Mouse (Mus musculus) lung, postnatal 0 days (tissue): ENCODE data around the gene Dctn5. TPM values are rescaled to one million over a fixed set of nuclear protein-coding genes. Genes with fewer than 3 reads are reported as not detected.

Experiments used
- ATAC-seq: fragments of 200-750 bp; cut with Nextera tagmentation; 2 replicates; pipeline ENCODE4 v1.8.0; 2017; ENCODE audit warnings: moderate library complexity
- DNase-seq: peaks from one replicate; pipeline ENCODE4 v3.0.0-alpha.2; 2016; ENCODE audit warnings: low spot score
- H3K27ac ChIP-seq: fragments of 300-500 bp; sonication (generic); 2 replicates; pipeline ENCODE4 v1.5.1; 2014; ENCODE audit warnings: antibody characterized with exemption, mild to moderate bottlenecking, low read length, mixed read lengths
- H3K27me3 ChIP-seq: fragments of 300-500 bp; sonication (generic); replicated peaks from 2 replicates; pipeline ENCODE4 v1.6.1; 2014; ENCODE audit warnings: low read length, mixed read lengths; ENCODE audit not compliant: insufficient read depth
- H3K36me3 ChIP-seq: fragments of 300-500 bp; sonication (generic); 2 replicates; pipeline ENCODE4 v1.6.1; 2014; ENCODE audit warnings: low read length, mixed read lengths; ENCODE audit not compliant: insufficient read depth
- H3K4me1 ChIP-seq: fragments of 300-500 bp; sonication (generic); 2 replicates; pipeline ENCODE4 v1.6.1; 2014; ENCODE audit warnings: antibody characterized with exemption, low read depth, low read length, mixed read lengths; ENCODE audit not compliant: insufficient read depth
- H3K4me2 ChIP-seq: fragments of 300-500 bp; sonication (generic); replicated peaks from 2 replicates; pipeline ENCODE4 v1.6.1; 2014; ENCODE audit warnings: low read depth, mild to moderate bottlenecking, low read length, moderate library complexity, mixed read lengths
- H3K4me3 ChIP-seq: fragments of 300-500 bp; sonication (generic); 2 replicates; pipeline ENCODE4 v1.5.1; 2014; ENCODE audit warnings: low read depth, low read length
- H3K9ac ChIP-seq: fragments of 300-500 bp; sonication (generic); replicated peaks from 2 replicates; pipeline ENCODE4 v1.6.1; 2014; ENCODE audit warnings: low read depth, mild to moderate bottlenecking
- H3K9me3 ChIP-seq: fragments of 300-500 bp; sonication (generic); 2 replicates; pipeline ENCODE4 v1.6.1; 2016; ENCODE audit warnings: low read length, mixed read lengths
- CTCF ChIP-seq: IDR thresholded peaks from 2 replicates; pipeline ENCODE4 v1.5.1; 2016; ENCODE audit warnings: antibody characterized with exemption, mild to moderate bottlenecking
- EP300 ChIP-seq: IDR thresholded peaks from 2 replicates; pipeline ENCODE4 v1.6.1; 2016; ENCODE audit warnings: antibody characterized with exemption, mild to moderate bottlenecking, control low read depth
- WGBS: fragments of 180-500 bp; shearing (Covaris S2); extraction: QIAGEN DNeasy Blood & Tissue Kit; methylation state at CpG from one replicate; pipeline ENCODE4 v1.1.7; 2014; 5-methylcytosine and 5-hydroxymethylcytosine counted together
- polyA plus RNA-seq: library from polyadenylated mRNA; unstranded; fragments of >200 nt; fragmentation: Nextera tagmentation; extraction: Ambion mirVana; gene quantifications from 2 replicates; pipeline ENCODE4 v1.2.1, GENCODE M21; 2015

Dctn5 gene
- polyA plus RNA-seq, 1 experiment from 2014 or later: 72.9 TPM

DNA sequence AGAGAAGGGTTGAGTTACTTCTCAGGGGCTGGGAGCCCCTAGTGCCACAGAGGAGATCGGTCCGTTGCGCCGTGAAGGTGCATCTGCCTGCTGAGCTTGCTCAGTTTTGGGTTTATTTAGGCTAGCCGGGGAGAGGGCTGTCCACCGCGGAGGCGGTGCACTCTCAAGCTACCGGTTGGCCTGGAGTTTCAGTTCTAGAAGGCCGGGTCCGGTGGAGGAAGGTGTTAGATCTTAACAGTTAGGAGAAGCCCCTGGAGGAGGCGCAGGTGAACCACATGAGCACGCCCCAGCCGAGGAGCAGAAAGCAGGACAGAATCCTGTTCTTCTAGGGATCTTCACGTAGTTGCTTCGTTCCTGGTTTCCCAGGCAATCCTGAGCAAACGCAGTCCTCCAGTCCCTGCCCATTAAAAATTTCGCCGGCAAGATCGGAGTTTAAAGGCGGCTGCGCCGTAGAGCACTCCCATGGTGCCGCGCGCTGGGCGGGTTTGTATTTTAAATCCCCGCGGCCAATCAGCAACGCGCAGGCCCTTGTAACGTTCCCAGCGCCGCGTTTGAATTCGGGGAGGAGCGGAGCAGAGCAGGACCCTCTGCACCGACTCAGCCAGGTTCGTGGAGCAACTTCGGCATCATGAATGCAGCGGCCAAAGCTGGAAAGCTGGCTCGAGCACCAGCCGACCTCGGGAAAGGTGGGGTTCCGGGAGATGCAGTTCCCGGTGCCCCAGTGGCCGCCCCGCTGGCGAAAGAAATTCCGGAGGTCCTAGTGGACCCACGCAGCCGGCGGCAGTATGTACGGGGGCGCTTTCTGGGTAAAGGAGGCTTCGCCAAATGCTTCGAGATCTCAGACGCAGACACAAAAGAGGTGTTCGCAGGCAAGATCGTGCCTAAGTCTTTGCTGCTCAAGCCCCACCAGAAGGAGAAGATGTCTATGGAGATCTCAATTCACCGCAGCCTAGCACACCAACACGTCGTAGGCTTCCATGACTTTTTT lies 26.4 kb downstream of the Dctn5 start, which contains the start of gene Plk1:
Gene Plk1 (plus strand): TSS at position 525 of the 988 bp plus-strand sequence.
- no peak for TF ChIP-seq EP300
- TF ChIP-seq CTCF: no peak; the same call in 1 of the 2 replicates
- peak; percentile 90 for DNase-seq
- ATAC-seq: peak; percentile 96
- Histone ChIP-seq H3K4me1 (peaks cover 7% of the 10 kb centered on the region; the same call in 1 of the 2 replicates), H3K4me2 (peak within 1 kb of the TSS; percentile 67), H3K4me3 (peak within 1 kb of the TSS; percentile 70), H3K27ac (peak within 1 kb of the TSS; percentile 45; the same call in 1 of the 2 replicates), H3K36me3 (no peaks in the 10 kb centered on the region), H3K27me3 (no peaks in the 10 kb centered on the region), H3K9ac (peak within 1 kb of the TSS; percentile 46), H3K9me3 (no peaks in the 10 kb centered on the region)
- under 1% methylated on average over 63 of the region's 63 CpGs for WGBS

DNA sequence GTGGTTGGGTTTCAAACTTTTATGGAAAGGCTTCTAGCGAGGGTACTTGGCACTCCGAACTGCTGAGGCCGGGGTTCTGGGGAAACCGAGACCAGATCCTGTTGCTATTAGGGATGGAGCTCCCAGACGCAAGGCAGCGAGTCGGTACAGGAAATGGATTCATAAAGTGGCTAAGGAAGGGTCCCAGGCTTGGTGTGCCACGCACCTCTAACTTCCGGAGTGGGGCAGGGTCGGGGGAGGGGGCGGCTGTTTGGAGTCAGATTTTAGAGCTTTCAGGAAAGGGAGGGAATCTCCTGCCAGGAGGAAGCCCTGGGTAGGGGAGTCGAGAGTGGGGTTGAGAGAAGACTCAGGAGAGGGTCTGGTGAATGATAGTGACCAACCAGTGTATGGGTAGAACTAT lies 27.2 kb downstream of the Dctn5 start:
- ATAC-seq (no peak), DNase-seq (peak; percentile 5)
- no peaks in the 10 kb centered on the region for H3K36me3 ChIP-seq
- TF ChIP-seq EP300 (no peak), CTCF (no peak)
- no peak overlapping the region for H3K27ac ChIP-seq
- H3K4me2 ChIP-seq: peak overlapping the region; percentile 67
- peak overlapping the region; percentile 46; the same call in 1 of the 2 replicates for H3K9ac ChIP-seq
- H3K27me3 ChIP-seq: no peaks in the 10 kb centered on the region
- peak overlapping the region; percentile 70 for H3K4me3 ChIP-seq
- no peaks in the 10 kb centered on the region for H3K9me3 ChIP-seq
- under 1% methylated on average over 12 of the region's 12 CpGs for WGBS
- H3K4me1 ChIP-seq: peaks cover 7% of the 10 kb centered on the region; the same call in 1 of the 2 replicates

DNA sequence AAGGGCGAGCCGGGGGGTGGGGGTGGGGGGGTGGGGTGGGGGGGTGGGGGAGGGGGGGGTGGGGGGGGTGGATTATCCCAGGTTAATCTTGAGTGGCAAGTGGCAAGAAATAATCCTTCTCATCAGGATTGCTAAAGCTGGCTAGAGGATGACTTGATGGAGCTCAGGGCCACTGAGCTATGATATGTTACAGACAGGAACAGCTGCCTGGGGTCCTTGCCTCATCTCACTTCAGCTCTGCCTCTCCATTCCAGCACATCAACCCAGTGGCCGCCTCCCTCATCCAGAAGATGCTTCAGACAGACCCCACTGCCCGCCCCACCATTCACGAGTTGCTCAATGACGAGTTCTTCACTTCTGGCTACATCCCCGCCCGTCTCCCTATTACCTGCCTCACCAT lies 30.9 kb downstream of the Dctn5 start:
- H3K27ac ChIP-seq: no peak overlapping the region
- no peak for TF ChIP-seq CTCF
- TF ChIP-seq EP300: no peak
- H3K4me3 ChIP-seq: no peak overlapping the region
- H3K27me3 ChIP-seq: no peaks in the 10 kb centered on the region
- no peak overlapping the region for H3K4me2 ChIP-seq
- H3K9me3 ChIP-seq: no peaks in the 10 kb centered on the region
- DNase-seq (no peak), ATAC-seq (no peak)
- WGBS: 95% methylated on average over 7 of the region's 8 CpGs
- peaks cover 13% of the 10 kb centered on the region; the same call in 1 of the 2 replicates for H3K36me3 ChIP-seq
- H3K4me1 ChIP-seq: peaks cover 7% of the 10 kb centered on the region; the same call in 1 of the 2 replicates
- no peak overlapping the region for H3K9ac ChIP-seq

DNA sequence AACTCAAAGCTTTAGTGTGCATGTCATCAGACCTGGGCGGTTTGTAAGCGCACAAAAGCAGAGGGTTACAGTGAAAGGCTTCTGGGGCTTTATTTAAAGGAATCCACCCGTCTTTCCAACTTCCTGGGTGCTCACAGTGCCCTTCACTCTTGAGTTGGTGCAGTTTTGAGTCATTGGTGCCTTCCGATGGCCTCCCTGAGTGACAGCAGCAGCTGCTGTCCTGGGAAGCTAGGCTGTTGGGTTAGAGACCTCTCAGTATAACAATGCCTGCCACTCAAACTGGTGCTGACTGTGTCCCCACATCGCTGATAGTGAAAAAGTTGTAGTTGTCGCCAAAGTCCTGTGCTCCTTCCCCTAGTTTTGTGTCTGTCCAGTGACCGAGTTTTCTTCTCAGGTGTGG lies 34.4 kb downstream of the Dctn5 start:
- Histone ChIP-seq H3K9ac (no peak overlapping the region), H3K4me3 (no peak overlapping the region), H3K4me1 (no peaks in the 10 kb centered on the region), H3K4me2 (no peak overlapping the region), H3K27ac (no peak overlapping the region), H3K9me3 (no peaks in the 10 kb centered on the region), H3K36me3 (peaks cover 19% of the 10 kb centered on the region; the same call in 1 of the 2 replicates), H3K27me3 (no peaks in the 10 kb centered on the region)
- ATAC-seq (no peak), DNase-seq (no peak)
- TF ChIP-seq EP300 (no peak), CTCF (no peak)
- 92% methylated on average over 7 of the region's 7 CpGs for WGBS

DNA sequence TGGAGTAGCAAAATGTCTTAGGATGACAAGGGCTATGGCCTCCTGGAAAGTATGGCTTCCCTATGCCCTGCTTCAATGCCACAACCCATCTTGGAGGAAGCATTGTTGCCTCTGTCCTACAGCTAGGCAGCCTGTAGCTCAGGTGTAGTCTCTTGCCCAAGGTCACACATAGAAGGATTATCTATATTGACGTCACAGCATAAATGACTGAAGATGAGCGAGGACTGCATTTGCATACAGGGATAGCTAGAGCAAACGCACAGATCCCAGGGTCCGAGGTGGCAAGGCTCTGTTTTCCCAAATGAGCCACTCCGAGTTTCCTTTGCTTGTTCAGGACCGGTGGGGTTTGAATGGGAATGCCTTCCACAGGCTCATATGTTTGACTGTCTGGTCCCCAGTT lies 37.9 kb downstream of the Dctn5 start:
- Histone ChIP-seq H3K4me1 (no peaks in the 10 kb centered on the region), H3K4me2 (no peak overlapping the region), H3K9ac (no peak overlapping the region), H3K27me3 (no peaks in the 10 kb centered on the region), H3K9me3 (no peaks in the 10 kb centered on the region), H3K36me3 (peaks cover 17% of the 10 kb centered on the region; the same call in 1 of the 2 replicates), H3K4me3 (no peak overlapping the region), H3K27ac (no peak overlapping the region)
- TF ChIP-seq CTCF (no peak), EP300 (no peak)
- no peak for ATAC-seq
- no peak for DNase-seq
- 77% methylated on average over 6 of the region's 6 CpGs for WGBS

DNA sequence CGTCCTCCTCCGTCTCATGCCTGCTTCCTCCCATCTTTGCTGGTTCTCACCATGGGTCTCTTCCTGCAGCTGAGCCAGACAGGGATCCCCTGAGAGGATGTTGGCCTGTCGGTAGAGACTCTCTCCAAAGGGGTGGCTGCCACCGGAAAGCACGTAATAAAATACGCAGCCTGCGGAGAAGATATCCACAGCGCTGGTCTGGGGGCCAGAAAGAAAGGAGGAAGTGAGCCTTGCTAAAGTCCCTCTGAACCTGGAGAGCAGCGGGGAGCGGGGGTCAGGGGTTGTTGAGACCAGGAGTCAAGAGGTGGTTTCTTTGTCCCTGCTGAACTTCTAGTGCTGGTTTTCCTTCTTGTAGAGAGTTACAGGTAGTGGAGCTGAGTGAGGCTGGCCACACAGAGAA lies 38.8 kb downstream of the Dctn5 start:
- TF ChIP-seq CTCF (no peak), EP300 (no peak)
- DNase-seq: no peak
- WGBS: 63% methylated on average over 10 of the region's 10 CpGs

More for the DNA sequence above, 38.8 kb downstream of the Dctn5 start:
- Histone ChIP-seq H3K27ac (no peak overlapping the region), H3K9ac (no peak overlapping the region), H3K27me3 (no peaks in the 10 kb centered on the region), H3K36me3 (peaks cover 12% of the 10 kb centered on the region; the same call in 1 of the 2 replicates), H3K4me1 (no peaks in the 10 kb centered on the region), H3K4me2 (no peak overlapping the region), H3K4me3 (no peak overlapping the region), H3K9me3 (no peaks in the 10 kb centered on the region)
- no peak for ATAC-seq
